ENCODE assay signal across 8 mouse cellular contexts in the genomic region with DNA sequence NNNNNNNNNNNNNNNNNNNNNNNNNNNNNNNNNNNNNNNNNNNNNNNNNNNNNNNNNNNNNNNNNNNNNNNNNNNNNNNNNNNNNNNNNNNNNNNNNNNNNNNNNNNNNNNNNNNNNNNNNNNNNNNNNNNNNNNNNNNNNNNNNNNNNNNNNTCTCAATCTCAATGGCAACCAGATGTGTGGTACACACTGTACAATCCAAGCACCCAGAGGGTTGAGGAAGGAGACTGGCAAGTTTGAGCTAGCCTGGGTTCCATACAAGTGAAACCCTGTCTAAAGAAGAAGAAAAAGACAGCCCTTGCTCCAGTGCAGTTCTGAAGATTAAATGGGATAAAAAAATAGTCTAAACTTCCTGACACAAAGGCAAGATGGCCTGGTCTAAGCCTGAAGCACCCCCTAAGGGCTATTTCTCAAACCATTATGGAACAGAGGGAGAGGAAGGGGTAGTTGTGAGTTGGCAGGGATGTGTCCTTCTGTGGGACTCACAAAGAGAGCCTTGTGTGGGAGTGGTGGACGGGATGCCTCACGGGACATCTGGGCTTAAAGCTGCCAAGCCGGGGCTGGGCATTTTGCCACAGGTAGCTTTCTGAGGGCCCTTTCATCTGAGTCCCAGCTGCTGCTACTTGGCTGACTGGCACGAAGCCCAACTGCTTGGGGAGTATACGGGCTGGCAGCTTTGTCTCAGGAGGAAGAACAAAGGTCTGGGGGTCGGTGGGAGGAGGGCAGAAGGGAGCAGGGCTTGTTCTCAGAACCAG. TPM values are rescaled to one million over a fixed set of nuclear protein-coding genes. Genes with fewer than 3 reads are reported as not detected.
DNase-seq lines count a peak whose midpoint lies in the region; ATAC-seq lines count a peak whose summit lies in the region.

No protein-coding gene starts in this region.

- peak; percentile 92 for DNase-seq in NIH3T3 (ENCODE audit: low read depth)
- DNase-seq in cerebellum, adult 8-10 months, result peak; percentile 75
- peak; percentile 15 for DNase-seq in gastrocnemius, adult 18-20 months (ENCODE audit: low spot score)
- peak; percentile 86 for DNase-seq in hindbrain, embryonic 14.5 days (ENCODE audit: low spot score)
- peak; percentile 90 to 95 for DNase-seq in layer of hippocampus, postnatal 14 days (ENCODE audit: low spot score in 2 of 2)
- no peak for DNase-seq in T-cell, adult 2 months (ENCODE audit: low spot score)

- H3K4me3 ChIP-seq in hindbrain, embryonic 14.5 days (replicated peaks; ENCODE audit: low read length), result no peak overlapping the region
- no peak overlapping the region for H3K4me3 ChIP-seq in midbrain, embryonic 12.5 days
- no peak overlapping the region for H3K4me3 ChIP-seq in stomach, embryonic 16.5 days (replicated peaks; ENCODE audit: low read length)

- no peak overlapping the region for H3K4me2 ChIP-seq in hindbrain, embryonic 14.5 days (replicated peaks)
- H3K4me2 ChIP-seq in midbrain, embryonic 12.5 days (replicated peaks), result no peak overlapping the region
- no peak overlapping the region for H3K4me2 ChIP-seq in stomach, embryonic 16.5 days (ENCODE audit: low read depth, low read length)

- no peaks in the 10 kb centered on the region for H3K36me3 ChIP-seq in hindbrain, embryonic 14.5 days (replicated peaks; ENCODE audit: control insufficient read depth, insufficient read depth)
- no peaks in the 10 kb centered on the region for H3K36me3 ChIP-seq in midbrain, embryonic 12.5 days
- no peaks in the 10 kb centered on the region for H3K36me3 ChIP-seq in stomach, embryonic 16.5 days (ENCODE audit: control insufficient read depth, insufficient read depth, low read length)

- WGBS in hindbrain, embryonic 14.5 days, result 13% methylated on average over 6 of the region's 6 CpGs
- WGBS in midbrain, embryonic 12.5 days, result 35% methylated on average over 6 of the region's 6 CpGs
- WGBS in stomach, embryonic 16.5 days, result 17% methylated on average over 6 of the region's 6 CpGs

- H3K9me3 ChIP-seq in hindbrain, embryonic 14.5 days (ENCODE audit: control insufficient read depth, low read length), result peaks cover 11% of the 10 kb centered on the region; the same call in 1 of the 2 replicates
- H3K9me3 ChIP-seq in midbrain, embryonic 12.5 days, result peaks cover 3% of the 10 kb centered on the region; the same call in 1 of the 2 replicates
- 0 out of 2 replicates have a peak, but pooled peaks cover 5% of the 10 kb centered on the region for H3K9me3 ChIP-seq in stomach, embryonic 16.5 days (replicated peaks; ENCODE audit: control insufficient read depth, low read length)

- no peak overlapping the region for H3K9ac ChIP-seq in hindbrain, embryonic 14.5 days
- H3K9ac ChIP-seq in midbrain, embryonic 12.5 days (replicated peaks), result no peak overlapping the region
- peak overlapping the region; percentile 31 for H3K9ac ChIP-seq in stomach, embryonic 16.5 days (ENCODE audit: low read length)

- ATAC-seq in hindbrain, embryonic 14.5 days (ENCODE audit: low FRiP score), result peak; percentile 95
- ATAC-seq in midbrain, embryonic 12.5 days (ENCODE audit: low FRiP score, low read depth), result peak; percentile 90
- ATAC-seq in stomach, embryonic 16.5 days (ENCODE audit: insufficient read depth, low FRiP score), result peak; percentile 83

- peak overlapping the region; percentile 90 for H3K27ac ChIP-seq in hindbrain, embryonic 14.5 days
- peak overlapping the region; percentile 74 for H3K27ac ChIP-seq in midbrain, embryonic 12.5 days (replicated peaks)
- H3K27ac ChIP-seq in stomach, embryonic 16.5 days (ENCODE audit: low read length), result peak overlapping the region; percentile 89

- no peaks in the 10 kb centered on the region for H3K27me3 ChIP-seq in hindbrain, embryonic 14.5 days (ENCODE audit: control insufficient read depth, insufficient read depth, low read length)
- H3K27me3 ChIP-seq in midbrain, embryonic 12.5 days, result no peaks in the 10 kb centered on the region
- H3K27me3 ChIP-seq in stomach, embryonic 16.5 days (ENCODE audit: control insufficient read depth, insufficient read depth, low read length), result no peaks in the 10 kb centered on the region

- H3K4me1 ChIP-seq in hindbrain, embryonic 14.5 days (replicated peaks; ENCODE audit: control insufficient read depth, insufficient read depth, low read length), result no peaks in the 10 kb centered on the region
- H3K4me1 ChIP-seq in midbrain, embryonic 12.5 days, result 0 out of 2 replicates have a peak, but pooled peaks cover 10% of the 10 kb centered on the region
- peaks cover 9% of the 10 kb centered on the region for H3K4me1 ChIP-seq in stomach, embryonic 16.5 days (ENCODE audit: control insufficient read depth, insufficient read depth, low read length)

RNA-seq across cellular contexts. Expression of gene Kctd14, which starts 4.8 kb away (rescaled TPM):
- under 1 TPM in 1 of 2 experiments, not detected in 1; 0.14 TPM for total RNA-seq in gastrocnemius, adult 18-20 months (2021)
- polyA plus RNA-seq in hindbrain, embryonic 14.5 days (2014; fragmentation: Nextera tagmentation; extraction: Ambion mirVana), result 0.90 and 1.5 TPM in 2 replicates
- 1 to 10 TPM; 2.3 to 3.6 TPM for total RNA-seq in layer of hippocampus, postnatal 14 days (2021)
- 0.96 and 1.4 TPM in 2 replicates for polyA plus RNA-seq in midbrain, embryonic 12.5 days (2016; fragmentation: Nextera tagmentation; extraction: Ambion mirVana)
- polyA plus RNA-seq in stomach, embryonic 16.5 days (2015; fragmentation: Nextera tagmentation; extraction: Ambion mirVana), result 25.9 and 37.1 TPM in 2 replicates

RNA-seq across cellular contexts. Expression of gene Thrsp, which starts 28.8 kb away (rescaled TPM):
- 10 to 100 TPM; 15.3 to 19.5 TPM for total RNA-seq in gastrocnemius, adult 18-20 months (2021)
- polyA plus RNA-seq in hindbrain, embryonic 14.5 days (2014; fragmentation: Nextera tagmentation; extraction: Ambion mirVana), result 1.8 and 2.2 TPM in 2 replicates
- total RNA-seq in layer of hippocampus, postnatal 14 days (2021), result 10 to 100 TPM; 29.1 to 31.5 TPM
- 0.37 and 0.65 TPM in 2 replicates for polyA plus RNA-seq in midbrain, embryonic 12.5 days (2016; fragmentation: Nextera tagmentation; extraction: Ambion mirVana)
- polyA plus RNA-seq in stomach, embryonic 16.5 days (2015; fragmentation: Nextera tagmentation; extraction: Ambion mirVana), result 1.2 and 4.1 TPM in 2 replicates

RNA-seq across cellular contexts. Expression of gene Ints4, which starts 34.4 kb away (rescaled TPM):
- total RNA-seq in gastrocnemius, adult 18-20 months (2021), result 10 to 100 TPM; 23.7 to 26.4 TPM
- 42.8 and 50.3 TPM in 2 replicates for polyA plus RNA-seq in hindbrain, embryonic 14.5 days (2014; fragmentation: Nextera tagmentation; extraction: Ambion mirVana)
- total RNA-seq in layer of hippocampus, postnatal 14 days (2021), result 10 to 100 TPM; 31.4 to 33.1 TPM
- 50.1 and 53.3 TPM in 2 replicates for polyA plus RNA-seq in midbrain, embryonic 12.5 days (2016; fragmentation: Nextera tagmentation; extraction: Ambion mirVana)
- polyA plus RNA-seq in stomach, embryonic 16.5 days (2015; fragmentation: Nextera tagmentation; extraction: Ambion mirVana), result 52.8 and 56.1 TPM in 2 replicates

RNA-seq across cellular contexts. Expression of gene Ndufc2, which starts 46.5 kb away (rescaled TPM):
- total RNA-seq in gastrocnemius, adult 18-20 months (2021), result 100 to 1,000 TPM; 266 to 292 TPM
- polyA plus RNA-seq in hindbrain, embryonic 14.5 days (2014; fragmentation: Nextera tagmentation; extraction: Ambion mirVana), result 499 and 550 TPM in 2 replicates
- total RNA-seq in layer of hippocampus, postnatal 14 days (2021), result 100 to 1,000 TPM; 267 TPM
- 344 and 345 TPM in 2 replicates for polyA plus RNA-seq in midbrain, embryonic 12.5 days (2016; fragmentation: Nextera tagmentation; extraction: Ambion mirVana)
- 292 and 373 TPM in 2 replicates for polyA plus RNA-seq in stomach, embryonic 16.5 days (2015; fragmentation: Nextera tagmentation; extraction: Ambion mirVana)

Comparison
In these comparisons a context has a peak if more than half of its experiments do, and no peak if none do; other contexts are left out.
1. RNA of gene Kctd14, which starts 4.8 kb away (polyA plus RNA-seq): 25.9 to 37.1 TPM in stomach, embryonic 16.5 days; 0.90 to 1.5 TPM in hindbrain, embryonic 14.5 days and 0.96 to 1.4 TPM in midbrain, embryonic 12.5 days; every median in the first group is over 10 times any median in the second.
2. Peak in every context shown above with its lines, with median percentiles within 50 percentile points of each other: ATAC-seq and H3K27ac ChIP-seq.